In the genomic region with DNA sequence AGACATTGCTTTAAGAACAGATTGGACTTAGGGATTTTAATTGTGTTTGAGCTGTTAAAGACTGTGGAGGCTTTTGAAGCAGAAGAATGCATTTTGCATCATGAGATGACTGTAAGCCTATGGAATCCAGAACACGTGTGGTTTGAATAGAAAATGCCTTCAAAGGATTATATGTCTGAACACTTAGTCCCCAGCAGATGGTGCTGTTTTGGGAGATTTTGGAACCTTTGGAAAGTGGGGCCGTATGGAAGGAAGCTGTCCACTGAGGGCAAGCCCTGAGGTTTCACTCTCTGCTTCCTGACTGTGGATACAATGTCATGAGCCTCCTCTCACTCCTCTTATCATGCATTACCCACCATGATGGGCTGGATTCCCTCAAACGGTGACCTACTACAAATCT, we compare ENCODE assay signal across 20 mouse cellular contexts.
DNase-seq lines count a peak whose midpoint lies in the region; ATAC-seq and TF ChIP-seq lines count a peak whose summit lies in the region.
"Had no signal": no experiment of that assay in that cellular context is flagged by ENCODE, and none has a peak within 500 bp of the region (broad histone marks: within the 10 kb centered on the region; RNA-seq: fewer than 3 reads in every experiment).

No protein-coding gene starts in this region.

- H3K4me2 ChIP-seq in heart, postnatal 0 days (ENCODE audit: low read depth, low read length): no peak overlapping the region
- no peak overlapping the region for H3K4me2 ChIP-seq in heart, embryonic 12.5 days
- H3K4me2 ChIP-seq in lung, embryonic 14.5 days: no peak overlapping the region
- H3K4me2 ChIP-seq in hindbrain, embryonic 14.5 days (replicated peaks): no peak overlapping the region
- H3K4me2 ChIP-seq: lung, embryonic 15.5 days; neural tube, embryonic 13.5 days had no signal

- no peaks in the 10 kb centered on the region for H3K27me3 ChIP-seq in heart, postnatal 0 days (ENCODE audit: control insufficient read depth, insufficient read depth, low read length)
- H3K27me3 ChIP-seq in heart, embryonic 12.5 days (replicated peaks): no peaks in the 10 kb centered on the region; the same call in 1 of the 2 replicates
- H3K27me3 ChIP-seq in lung, embryonic 14.5 days (ENCODE audit: insufficient read depth, low read length): no peaks in the 10 kb centered on the region
- no peaks in the 10 kb centered on the region for H3K27me3 ChIP-seq in Patski
- no peaks in the 10 kb centered on the region for H3K27me3 ChIP-seq in hindbrain, embryonic 14.5 days (ENCODE audit: control insufficient read depth, insufficient read depth, low read length)
- H3K27me3 ChIP-seq: lung, embryonic 15.5 days had no signal

- peak; percentile 7; the same call in 1 of the 2 replicates for TF ChIP-seq CTCF in heart, postnatal 0 days (IDR thresholded peaks at IDR 0.05; ENCODE audit: low read depth)
- 0 out of 2 replicates have a peak, but pooled peaks have one; percentile 5 for TF ChIP-seq CTCF in lung, embryonic 14.5 days (IDR thresholded peaks at IDR 0.05; ENCODE audit: low read depth)
- TF ChIP-seq CTCF in Patski (IDR thresholded peaks at IDR 0.05): peak; percentile 40

- no peaks in the 10 kb centered on the region for H3K36me3 ChIP-seq in heart, postnatal 0 days (replicated peaks; ENCODE audit: control insufficient read depth, insufficient read depth, low read length)
- H3K36me3 ChIP-seq in heart, embryonic 12.5 days: no peaks in the 10 kb centered on the region
- H3K36me3 ChIP-seq in lung, embryonic 14.5 days (ENCODE audit: insufficient read depth): no peaks in the 10 kb centered on the region
- no peaks in the 10 kb centered on the region for H3K36me3 ChIP-seq in hindbrain, embryonic 14.5 days (replicated peaks; ENCODE audit: control insufficient read depth, insufficient read depth)
- H3K36me3 ChIP-seq: G1E; lung, embryonic 15.5 days; neural tube, embryonic 13.5 days had no signal

- DNase-seq in heart, postnatal 0 days (ENCODE audit: low spot score): no peak
- DNase-seq in lung, embryonic 14.5 days: peak; percentile 3
- DNase-seq in lung, postnatal 14 days: no peak
- DNase-seq in Patski (ENCODE audit: low read depth, low spot score): no peak
- DNase-seq in retina, embryonic 14.5 days (ENCODE audit: low spot score): peak; percentile 21
- no peak for DNase-seq in hindbrain, embryonic 14.5 days (ENCODE audit: low spot score)
- no peak for DNase-seq in c-Kit-positive CD71-positive TER-119-positive erythroid progenitor cells, embryonic 14.5 days (ENCODE audit: low spot score)
- DNase-seq: adrenal gland, postnatal 14 days; cerebellum, adult 8-10 months; gastrocnemius, adult 2 months; heart, adult 18-20 months; heart, postnatal 10 days; kidney, adult 8-10 months; kidney, postnatal 4 days; thymus, postnatal 25 days had no signal

- H3K9me3 ChIP-seq in heart, postnatal 0 days (replicated peaks; ENCODE audit: control insufficient read depth, low read length): no peaks in the 10 kb centered on the region
- H3K9me3 ChIP-seq in heart, embryonic 12.5 days (replicated peaks): no peaks in the 10 kb centered on the region
- H3K9me3 ChIP-seq in lung, embryonic 14.5 days (ENCODE audit: low read depth, low read length): no peaks in the 10 kb centered on the region
- no peaks in the 10 kb centered on the region for H3K9me3 ChIP-seq in hindbrain, embryonic 14.5 days (ENCODE audit: control insufficient read depth, low read length)
- H3K9me3 ChIP-seq: lung, embryonic 15.5 days; neural tube, embryonic 13.5 days had no signal

- no peak overlapping the region for H3K27ac ChIP-seq in heart, postnatal 0 days (ENCODE audit: low read depth)
- H3K27ac ChIP-seq in heart, embryonic 12.5 days (ENCODE audit: poor library complexity, severe bottlenecking): no peak overlapping the region
- no peak overlapping the region for H3K27ac ChIP-seq in lung, embryonic 14.5 days (ENCODE audit: low read depth)
- no peak overlapping the region for H3K27ac ChIP-seq in hindbrain, embryonic 14.5 days
- H3K27ac ChIP-seq: gastrocnemius, adult 2 months; lung, embryonic 15.5 days; neural tube, embryonic 13.5 days had no signal

- CTCF ChIA-PET in Patski (lab: Charles Lee): no interaction called here

- WGBS in heart, postnatal 0 days: 43% methylated on average over 3 of the region's 3 CpGs
- WGBS in heart, embryonic 12.5 days: 46% methylated on average over 3 of the region's 3 CpGs
- WGBS in lung, embryonic 14.5 days: 36% methylated on average over 3 of the region's 3 CpGs
- 57% methylated on average over 3 of the region's 3 CpGs for WGBS in hindbrain, embryonic 14.5 days

- no peaks in the 10 kb centered on the region for H3K4me1 ChIP-seq in heart, postnatal 0 days (ENCODE audit: control insufficient read depth, insufficient read depth)
- H3K4me1 ChIP-seq in heart, embryonic 12.5 days (replicated peaks): no peaks in the 10 kb centered on the region
- H3K4me1 ChIP-seq in lung, embryonic 14.5 days (ENCODE audit: insufficient read depth): no peaks in the 10 kb centered on the region
- H3K4me1 ChIP-seq in hindbrain, embryonic 14.5 days (replicated peaks; ENCODE audit: control insufficient read depth, insufficient read depth, low read length): 0 out of 2 replicates have a peak, but pooled peaks cover 2% of the 10 kb centered on the region
- H3K4me1 ChIP-seq: lung, embryonic 15.5 days; neural tube, embryonic 13.5 days had no signal

- no peak overlapping the region for H3K9ac ChIP-seq in heart, postnatal 0 days (replicated peaks; ENCODE audit: low read depth, low read length)
- no peak overlapping the region for H3K9ac ChIP-seq in heart, embryonic 12.5 days
- no peak overlapping the region for H3K9ac ChIP-seq in lung, embryonic 14.5 days
- H3K9ac ChIP-seq in hindbrain, embryonic 14.5 days: no peak overlapping the region
- H3K9ac ChIP-seq: lung, embryonic 15.5 days; neural tube, embryonic 13.5 days had no signal

- in situ Hi-C loops in Patski (cut with MboI; ENCODE audit: low pct_unique_long_range_greater_than_20kb): no loop called here

- H3K4me3 ChIP-seq in heart, postnatal 0 days (ENCODE audit: low read depth, low read length): no peak overlapping the region
- H3K4me3 ChIP-seq in heart, embryonic 12.5 days: no peak overlapping the region
- no peak overlapping the region for H3K4me3 ChIP-seq in lung, embryonic 14.5 days (ENCODE audit: low read depth, low read length)
- no peak overlapping the region for H3K4me3 ChIP-seq in hindbrain, embryonic 14.5 days (replicated peaks; ENCODE audit: low read length)
- H3K4me3 ChIP-seq: erythroblast, embryonic 14.5 days; gastrocnemius, adult 2 months; lung, embryonic 15.5 days; neural tube, embryonic 13.5 days had no signal

- no peak for TF ChIP-seq EP300 in heart, postnatal 0 days (IDR thresholded peaks at IDR 0.05; ENCODE audit: low read depth)

- no peak for ATAC-seq in heart, postnatal 0 days (ENCODE audit: insufficient read depth, low read depth)
- no peak for ATAC-seq in heart, embryonic 12.5 days (ENCODE audit: insufficient number of reproducible peaks, low FRiP score)
- no peak for ATAC-seq in lung, embryonic 14.5 days (ENCODE audit: insufficient read depth)
- no peak for ATAC-seq in Patski
- ATAC-seq in hindbrain, embryonic 14.5 days (ENCODE audit: low FRiP score): no peak

- POLR2A ChIA-PET in Patski (lab: Charles Lee): interaction anchor here (0.6 kb wide), 1 partner anchor 32 kb away, joined by 5 read pairs; no protein-coding TSS in a partner anchor

Comparison
In these comparisons a context has a peak if more than half of its experiments do, and no peak if none do; other contexts are left out.
1. DNase-seq: peak in lung, embryonic 14.5 days (single experiment) and retina, embryonic 14.5 days (single experiment); none in heart, postnatal 0 days (single experiment), lung, postnatal 14 days (single experiment), Patski (single experiment), hindbrain, embryonic 14.5 days (single experiment) and c-Kit-positive CD71-positive TER-119-positive erythroid progenitor cells, embryonic 14.5 days (single experiment).
2. Peak in every context shown above with its lines, with median percentiles within 50 percentile points of each other: CTCF ChIP-seq.